Mouse (Mus musculus): ENCODE data around the gene Chst1. TPM values are rescaled to one million over a fixed set of nuclear protein-coding genes. Genes with fewer than 3 reads are reported as not detected.

Chst1 gene
- polyA plus RNA-seq, 1 experiment from 2014 or later, result 25.2 TPM

DNA sequence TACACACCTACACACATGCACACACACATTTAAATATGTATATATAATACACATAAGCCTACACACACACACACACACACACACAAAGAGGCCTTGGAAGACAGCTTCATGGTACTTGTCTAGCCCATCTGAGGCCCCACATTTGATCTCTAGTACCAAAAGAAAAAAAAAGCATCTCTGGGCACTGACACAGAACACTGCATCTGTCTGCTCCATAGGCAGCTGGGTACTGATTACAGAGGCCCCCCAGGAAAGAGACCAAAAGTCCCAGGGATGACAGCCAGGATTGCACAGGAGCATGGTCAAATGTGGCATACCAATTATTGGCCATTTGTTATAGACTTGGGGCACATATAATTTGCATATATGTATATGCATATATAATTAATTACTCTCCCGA is 50.9 kb downstream of the Chst1 start:
- 48% methylated on average over 1 of the region's 1 CpGs for WGBS
- no peak for ATAC-seq (ENCODE audit: low FRiP score)
- H3K4me2 ChIP-seq, result no peak overlapping the region
- H3K4me3 ChIP-seq (replicated peaks), result no peak overlapping the region
- H3K9me3 ChIP-seq (replicated peaks), result no peaks in the 10 kb centered on the region
- H3K4me1 ChIP-seq, result peaks cover 3% of the 10 kb centered on the region; the same call in 1 of the 2 replicates
- no peak overlapping the region for H3K9ac ChIP-seq (replicated peaks)
- no peak overlapping the region for H3K27ac ChIP-seq (replicated peaks)
- H3K27me3 ChIP-seq (replicated peaks), result no peaks in the 10 kb centered on the region
- H3K36me3 ChIP-seq, result no peaks in the 10 kb centered on the region

DNA sequence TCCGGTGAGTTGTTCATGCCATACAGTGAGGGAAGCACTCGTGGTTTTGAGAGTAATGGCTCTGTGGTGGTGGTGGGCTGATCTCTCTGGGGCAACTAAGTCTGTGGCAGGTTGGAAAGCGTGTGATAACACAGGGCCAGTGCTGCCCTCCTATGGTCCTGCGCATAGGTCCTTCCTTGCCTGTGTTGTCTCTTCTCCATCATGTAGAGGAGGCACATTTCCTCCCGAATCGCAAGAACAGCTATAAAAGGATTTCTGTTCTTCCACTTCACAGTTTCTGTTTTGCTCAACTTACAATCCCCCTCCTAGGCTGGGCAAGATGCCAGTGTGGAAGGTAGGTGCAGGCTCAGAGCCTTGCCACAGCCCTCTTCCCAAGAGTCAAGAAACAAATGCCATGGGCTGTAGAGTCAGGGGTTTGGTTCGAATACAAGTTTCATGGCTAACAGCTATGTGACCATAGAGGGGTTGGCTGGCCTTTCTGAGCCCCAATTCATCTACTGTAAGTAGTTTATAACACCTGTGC is 51.8 kb downstream of the Chst1 start:
- no peaks in the 10 kb centered on the region for H3K4me1 ChIP-seq
- H3K27me3 ChIP-seq (replicated peaks), result no peaks in the 10 kb centered on the region
- no peak overlapping the region for H3K4me2 ChIP-seq
- H3K27ac ChIP-seq (replicated peaks), result no peak overlapping the region
- H3K9ac ChIP-seq (replicated peaks), result no peak overlapping the region
- H3K4me3 ChIP-seq (replicated peaks), result no peak overlapping the region
- H3K36me3 ChIP-seq, result no peaks in the 10 kb centered on the region
- no peak for ATAC-seq (ENCODE audit: low FRiP score)
- H3K9me3 ChIP-seq (replicated peaks), result no peaks in the 10 kb centered on the region
- WGBS, result 83% methylated on average over 7 of the region's 7 CpGs

DNA sequence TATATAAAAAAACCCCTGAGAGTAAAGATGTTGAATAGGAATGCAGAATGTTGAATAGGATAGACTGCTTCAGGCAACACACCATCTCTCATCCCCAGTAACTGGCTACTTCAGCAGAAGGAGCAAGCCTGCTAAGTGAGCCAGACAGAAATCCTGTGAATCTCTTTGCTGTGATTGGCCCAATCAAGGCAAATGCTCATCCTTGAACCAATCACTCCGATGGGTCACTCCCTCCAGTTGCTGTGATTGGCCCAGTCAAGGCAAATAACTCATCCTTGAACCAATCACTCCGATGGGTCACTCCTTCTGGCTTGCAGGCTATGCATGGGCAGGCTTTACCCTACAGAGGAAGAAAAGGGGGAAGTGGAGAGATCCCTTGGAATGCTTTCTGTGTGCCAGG is 57.7 kb downstream of the Chst1 start:
- Histone ChIP-seq H3K36me3 (no peaks in the 10 kb centered on the region), H3K4me1 (no peaks in the 10 kb centered on the region), H3K9me3 (replicated peaks) (no peaks in the 10 kb centered on the region), H3K4me3 (replicated peaks) (no peak overlapping the region), H3K27me3 (replicated peaks) (no peaks in the 10 kb centered on the region), H3K4me2 (no peak overlapping the region), H3K27ac (replicated peaks) (no peak overlapping the region), H3K9ac (replicated peaks) (no peak overlapping the region)
- 90% methylated on average over 2 of the region's 2 CpGs for WGBS
- ATAC-seq (ENCODE audit: low FRiP score), result no peak

DNA sequence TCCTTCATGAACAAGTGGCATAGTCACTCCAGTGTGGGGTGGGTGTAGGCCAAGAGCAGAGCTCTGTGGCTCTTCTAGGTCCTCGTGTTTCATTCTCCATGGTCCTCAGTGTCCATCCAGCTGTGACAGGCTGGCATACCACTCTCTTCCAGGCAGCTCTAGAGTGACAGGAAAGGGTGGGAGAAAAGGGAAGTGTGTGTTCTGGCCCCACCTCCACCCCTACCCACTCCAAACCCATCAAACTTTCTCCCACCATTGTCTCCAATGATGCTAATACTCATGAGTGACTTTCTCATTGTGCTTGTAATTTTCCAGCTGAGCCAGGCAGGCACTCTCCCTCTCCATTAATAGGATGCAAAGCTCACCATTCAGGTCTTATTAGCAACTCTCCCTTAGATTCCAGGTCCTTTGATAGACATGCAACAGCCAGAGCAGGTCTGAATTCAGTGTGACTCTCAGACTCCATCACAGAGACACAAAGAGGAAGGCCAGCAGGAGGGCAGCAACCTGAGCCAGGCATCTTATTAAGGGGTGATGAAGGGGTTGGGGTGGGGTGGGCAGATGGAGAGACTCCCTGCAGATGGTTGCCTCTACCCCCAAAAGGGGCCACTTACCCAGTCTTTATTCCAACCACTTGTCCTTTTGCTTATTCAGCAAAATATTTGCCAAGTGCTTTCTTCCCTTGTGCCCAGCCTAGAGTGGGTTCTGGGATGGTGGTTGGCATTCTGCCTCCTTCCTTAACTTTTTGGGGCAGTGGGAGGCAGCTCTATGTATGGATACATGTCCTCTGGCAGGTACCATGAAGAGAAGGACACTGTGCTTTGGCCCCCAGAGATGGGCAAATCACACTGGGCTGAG is 59.0 kb downstream of the Chst1 start:
- no peaks in the 10 kb centered on the region for H3K36me3 ChIP-seq
- H3K4me3 ChIP-seq (replicated peaks), result no peak overlapping the region
- H3K9me3 ChIP-seq (replicated peaks), result no peaks in the 10 kb centered on the region
- no peaks in the 10 kb centered on the region for H3K27me3 ChIP-seq (replicated peaks)
- 77% methylated on average over 1 of the region's 1 CpGs for WGBS
- H3K4me2 ChIP-seq, result no peak overlapping the region
- no peak for ATAC-seq (ENCODE audit: low FRiP score)
- H3K9ac ChIP-seq (replicated peaks), result no peak overlapping the region
- H3K4me1 ChIP-seq, result no peaks in the 10 kb centered on the region
- H3K27ac ChIP-seq (replicated peaks), result no peak overlapping the region

DNA sequence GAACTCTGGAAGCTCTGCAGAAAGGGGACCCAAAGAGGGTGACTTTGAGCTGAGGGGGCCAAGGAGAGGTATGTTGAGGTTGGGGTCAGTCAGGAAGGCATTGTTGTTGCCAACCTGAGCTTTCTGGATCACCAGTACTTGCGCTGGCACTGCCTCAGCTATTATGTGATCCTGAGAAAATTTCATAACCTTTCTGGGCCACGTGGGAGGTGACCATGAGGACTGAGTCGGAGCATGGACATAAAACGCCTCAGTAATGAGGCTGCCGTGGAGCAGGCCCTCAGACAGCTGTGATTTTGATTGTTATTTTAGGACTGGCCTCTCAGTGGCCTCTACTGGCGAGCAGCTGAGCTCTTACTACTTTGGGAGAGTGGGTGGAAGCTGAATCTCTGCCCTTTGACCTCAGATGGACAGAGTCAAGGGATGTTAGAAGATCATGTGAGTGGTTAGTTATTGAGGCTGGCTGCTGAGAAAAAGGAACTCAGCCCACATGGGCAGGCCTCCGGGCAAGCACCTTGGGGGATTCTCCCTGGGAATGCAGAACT is 60.1 kb downstream of the Chst1 start:
- Histone ChIP-seq H3K9me3 (replicated peaks) (no peaks in the 10 kb centered on the region), H3K27ac (replicated peaks) (no peak overlapping the region), H3K4me3 (replicated peaks) (no peak overlapping the region), H3K9ac (replicated peaks) (no peak overlapping the region), H3K4me1 (no peaks in the 10 kb centered on the region), H3K36me3 (no peaks in the 10 kb centered on the region), H3K27me3 (replicated peaks) (no peaks in the 10 kb centered on the region), H3K4me2 (no peak overlapping the region)
- ATAC-seq (ENCODE audit: low FRiP score), result no peak
- 69% methylated on average over 7 of the region's 7 CpGs for WGBS

DNA sequence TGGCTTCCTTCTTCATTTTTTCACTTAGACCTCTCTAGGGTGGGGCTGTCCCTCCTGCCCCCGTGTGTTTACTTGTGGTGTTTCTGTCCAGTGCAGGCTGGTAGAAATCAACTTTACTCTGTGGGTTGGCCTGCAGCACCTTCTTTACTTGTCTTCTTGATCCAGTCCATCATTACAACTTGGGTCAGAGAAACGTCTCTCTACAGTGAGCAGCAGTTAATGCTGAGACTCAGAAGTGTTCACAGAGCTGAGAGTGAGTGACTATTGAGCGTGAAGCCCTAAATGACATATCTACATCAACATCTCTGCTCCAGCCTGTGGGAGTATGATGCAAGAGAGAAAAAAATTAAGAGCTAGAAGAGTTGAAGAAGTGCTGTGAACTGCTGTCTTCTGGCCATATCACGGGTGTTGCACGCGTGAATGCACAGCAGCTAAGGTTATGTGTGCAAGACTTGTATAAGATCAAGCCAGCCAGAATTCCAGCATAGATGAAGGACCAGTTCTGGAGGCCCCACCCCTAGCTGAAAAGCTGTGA is 63.1 kb downstream of the Chst1 start:
- H3K4me1 ChIP-seq, result peaks cover 4% of the 10 kb centered on the region
- WGBS, result 94% methylated on average over 6 of the region's 6 CpGs

More for the DNA sequence above, 63.1 kb downstream of the Chst1 start:
- H3K36me3 ChIP-seq, result no peaks in the 10 kb centered on the region
- no peak overlapping the region for H3K9ac ChIP-seq (replicated peaks)
- no peak overlapping the region for H3K4me2 ChIP-seq
- H3K9me3 ChIP-seq (replicated peaks), result no peaks in the 10 kb centered on the region
- no peak overlapping the region for H3K4me3 ChIP-seq (replicated peaks)
- ATAC-seq (ENCODE audit: low FRiP score), result no peak
- H3K27me3 ChIP-seq (replicated peaks), result no peaks in the 10 kb centered on the region
- H3K27ac ChIP-seq (replicated peaks), result no peak overlapping the region

Small RNA genes lying within 50 kb of the gene (microRNA-seq; reads per million reads assigned to microRNA genes)
- gene Mir7221 (not detected), gene Mir7222 (not detected)

Other genes with a start within 250 kb of the Chst1 start
- 39.1 and 39.7 TPM in 2 replicates for gene Pex16, start 225.0 kb upstream of the Chst1 start, polyA plus RNA-seq (2015; fragmentation: Nextera tagmentation; extraction: Ambion mirVana)
- gene Large2, start 224.8 kb upstream of the Chst1 start, polyA plus RNA-seq (2015; fragmentation: Nextera tagmentation; extraction: Ambion mirVana), result 0.95 and 2.5 TPM in 2 replicates
- 7.1 and 8.0 TPM in 2 replicates for gene 1700029I15Rik, start 217.2 kb upstream of the Chst1 start, polyA plus RNA-seq (2015; fragmentation: Nextera tagmentation; extraction: Ambion mirVana)
- 134 and 169 TPM in 2 replicates for gene Mapk8ip1, start 198.4 kb upstream of the Chst1 start, polyA plus RNA-seq (2015; fragmentation: Nextera tagmentation; extraction: Ambion mirVana)
- gene Cry2, start 165.7 kb upstream of the Chst1 start, polyA plus RNA-seq (2015; fragmentation: Nextera tagmentation; extraction: Ambion mirVana), result 43.0 and 46.0 TPM in 2 replicates
- gene Slc35c1, start 139.2 kb upstream of the Chst1 start, polyA plus RNA-seq (2015; fragmentation: Nextera tagmentation; extraction: Ambion mirVana), result 16.6 and 22.1 TPM in 2 replicates